Mouse (Mus musculus) heart, adult 2 months (tissue): ENCODE results near the gene Stmn1. TPM values are rescaled to one million over a fixed set of nuclear protein-coding genes. Genes with fewer than 3 reads are reported as not detected.

Experiments
- DNase-seq, 2 experiments: peaks; one replicate each; pipeline ENCODE4 v3.0.0; 2021
- H3K27ac ChIP-seq: fragments of 200-600 bp; 2 replicates; pipeline ENCODE4 v1.8.1; 2022
- H3K27me3 ChIP-seq: fragments of 200-500 bp; 2 replicates; pipeline ENCODE4 v1.6.1; 2012; ENCODE audit warnings: mild to moderate bottlenecking, low read length, inconsistent platforms, mixed read lengths; ENCODE audit not compliant: control insufficient read depth, insufficient read depth
- H3K36me3 ChIP-seq: fragments of 200-500 bp; 2 replicates; pipeline ENCODE4 v1.6.1; 2012; ENCODE audit warnings: low read length, inconsistent platforms; ENCODE audit not compliant: control insufficient read depth, insufficient read depth
- H3K4me1 ChIP-seq: fragments of 200-500 bp; 2 replicates; pipeline ENCODE4 v1.6.1; 2011; ENCODE audit warnings: low read length; ENCODE audit not compliant: control insufficient read depth, insufficient read depth
- H3K4me3 ChIP-seq: fragments of 200-600 bp; 2 replicates; pipeline ENCODE4 v1.8.1; 2022
- H3K79me2 ChIP-seq: fragments of 200-500 bp; replicated peaks from 2 replicates; pipeline ENCODE4 v1.6.1; 2012; ENCODE audit warnings: mild to moderate bottlenecking, inconsistent platforms, low read length, moderate library complexity, mixed read lengths; ENCODE audit not compliant: control insufficient read depth, insufficient read depth
- H3K9ac ChIP-seq: fragments of 200-500 bp; 2 replicates; pipeline ENCODE4 v1.6.1; 2012; ENCODE audit warnings: low read depth, mild to moderate bottlenecking, control low read depth, inconsistent platforms, low read length, mixed read lengths
- CTCF ChIP-seq: fragments of 200-600 bp; IDR thresholded peaks from 2 replicates; pipeline ENCODE4 v1.8.1; 2022; ENCODE audit warnings: antibody characterized with exemption, mild to moderate bottlenecking, moderate library complexity
- EP300 ChIP-seq: fragments of 200-500 bp; IDR thresholded peaks from 2 replicates; pipeline ENCODE4 v1.6.1; 2011; ENCODE audit warnings: low read depth, low read length, control low read depth; ENCODE audit not compliant: insufficient read depth
- POLR2A ChIP-seq: fragments of 200-500 bp; IDR thresholded peaks from 2 replicates; pipeline ENCODE4 v1.6.1; 2011; ENCODE audit warnings: mild to moderate bottlenecking, low read depth, low read length, control low read depth; ENCODE audit not compliant: insufficient read depth
- WGBS: fragments of 180-500 bp; shearing (Covaris S2); methylation state at CpG from one replicate; pipeline ENCODE4 v1.1.7; 2018; 5-methylcytosine and 5-hydroxymethylcytosine counted together
- intact Hi-C: fragments of 180-260 bp; cut with DNase I; formaldehyde crosslinking; loops from one replicate; pipeline ENCODE4 v1.15.1; 2025
- polyA plus RNA-seq: library from polyadenylated mRNA; depleted of rRNA; stranded (reverse); fragments of >200 nt; gene quantifications from 2 replicates; pipeline ENCODE4 v1.2.3, GENCODE M21; 2012
- total RNA-seq, 2 experiments: library from RNA; stranded (reverse); gene quantifications; 2 replicates each; pipeline ENCODE4 v1.2.3; 2021

Stmn1 gene
- total and polyA plus RNA-seq, 3 experiments: 10.9 to 23.0 (median 20.1) TPM

- no peak for DNase-seq
- no peak overlapping the region for H3K27ac ChIP-seq
- H3K27me3 ChIP-seq: no peaks in the 10 kb centered on the region
- H3K9ac ChIP-seq: no peak overlapping the region
- 47% methylated on average over 7 of the region's 7 CpGs for WGBS
- TF ChIP-seq EP300: no peak
- TF ChIP-seq CTCF: no peak
- TF ChIP-seq POLR2A: no peak
- H3K36me3 ChIP-seq: no peaks in the 10 kb centered on the region
- no peaks in the 10 kb centered on the region for H3K79me2 ChIP-seq
- no peak overlapping the region for H3K4me3 ChIP-seq
- intact Hi-C loops: no loop called here
- no peaks in the 10 kb centered on the region for H3K4me1 ChIP-seq
These were observed 23.2 kb upstream of the Stmn1 start for GRCm38 (mm10) chr4:134444949-134445348.

DNA sequence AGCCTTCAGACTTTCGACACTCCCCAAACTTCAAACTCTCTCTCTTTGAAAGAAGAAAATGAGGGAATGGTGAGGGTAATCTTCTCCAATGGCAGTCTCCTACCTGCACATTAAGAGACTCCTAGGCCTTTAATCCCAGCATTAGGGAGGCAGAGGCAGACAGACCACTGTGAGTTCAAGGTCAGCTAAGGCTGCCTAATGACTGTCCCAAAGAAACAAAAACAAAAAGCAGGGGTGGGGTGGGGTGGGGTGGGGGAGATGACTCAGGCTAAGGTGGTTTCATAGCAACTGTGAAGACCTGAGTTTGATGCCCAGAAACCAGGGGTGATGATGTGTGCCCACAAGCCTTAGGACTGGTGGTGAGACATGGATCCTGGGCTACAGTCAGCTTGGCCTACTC, 22.6 kb upstream of the Stmn1 start:
- TF ChIP-seq EP300 (no peak), POLR2A (no peak), CTCF (no peak)
- Histone ChIP-seq H3K79me2 (no peaks in the 10 kb centered on the region), H3K27me3 (no peaks in the 10 kb centered on the region), H3K4me3 (no peak overlapping the region), H3K4me1 (no peaks in the 10 kb centered on the region), H3K36me3 (no peaks in the 10 kb centered on the region), H3K9ac (no peak overlapping the region), H3K27ac (no peak overlapping the region)
- no peak for DNase-seq
- WGBS: 86% methylated on average over 1 of the region's 1 CpGs
- intact Hi-C loops: no loop called here

DNA sequence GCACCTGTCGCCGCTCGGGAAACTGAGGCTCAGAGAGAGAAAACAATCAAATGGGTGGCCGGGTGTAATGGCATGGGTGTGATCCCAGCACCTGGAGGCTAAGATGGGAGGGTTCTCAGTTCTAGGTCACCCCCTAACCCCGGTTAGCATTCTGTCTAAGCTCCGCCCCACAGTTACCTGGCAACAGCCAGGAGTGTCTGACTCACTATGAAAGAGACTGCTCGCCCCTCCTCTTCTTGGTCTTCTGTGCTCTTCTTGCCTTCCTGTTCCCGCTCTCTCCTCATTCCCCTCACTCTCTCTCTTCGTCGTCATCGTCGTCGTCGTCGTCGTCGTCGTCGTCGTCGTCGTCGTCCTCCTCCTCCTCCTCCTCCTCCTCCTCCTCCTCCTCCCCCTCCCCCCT, 20.2 kb upstream of the Stmn1 start:
- Histone ChIP-seq H3K79me2 (no peaks in the 10 kb centered on the region), H3K27ac (no peak overlapping the region), H3K36me3 (no peaks in the 10 kb centered on the region), H3K4me1 (no peaks in the 10 kb centered on the region), H3K27me3 (no peaks in the 10 kb centered on the region), H3K9ac (no peak overlapping the region), H3K4me3 (no peak overlapping the region)
- no peak for DNase-seq
- 65% methylated on average over 20 of the region's 23 CpGs for WGBS
- intact Hi-C loops: no loop called here
- TF ChIP-seq CTCF: no peak
- no peak for TF ChIP-seq EP300
- TF ChIP-seq POLR2A: no peak

DNA sequence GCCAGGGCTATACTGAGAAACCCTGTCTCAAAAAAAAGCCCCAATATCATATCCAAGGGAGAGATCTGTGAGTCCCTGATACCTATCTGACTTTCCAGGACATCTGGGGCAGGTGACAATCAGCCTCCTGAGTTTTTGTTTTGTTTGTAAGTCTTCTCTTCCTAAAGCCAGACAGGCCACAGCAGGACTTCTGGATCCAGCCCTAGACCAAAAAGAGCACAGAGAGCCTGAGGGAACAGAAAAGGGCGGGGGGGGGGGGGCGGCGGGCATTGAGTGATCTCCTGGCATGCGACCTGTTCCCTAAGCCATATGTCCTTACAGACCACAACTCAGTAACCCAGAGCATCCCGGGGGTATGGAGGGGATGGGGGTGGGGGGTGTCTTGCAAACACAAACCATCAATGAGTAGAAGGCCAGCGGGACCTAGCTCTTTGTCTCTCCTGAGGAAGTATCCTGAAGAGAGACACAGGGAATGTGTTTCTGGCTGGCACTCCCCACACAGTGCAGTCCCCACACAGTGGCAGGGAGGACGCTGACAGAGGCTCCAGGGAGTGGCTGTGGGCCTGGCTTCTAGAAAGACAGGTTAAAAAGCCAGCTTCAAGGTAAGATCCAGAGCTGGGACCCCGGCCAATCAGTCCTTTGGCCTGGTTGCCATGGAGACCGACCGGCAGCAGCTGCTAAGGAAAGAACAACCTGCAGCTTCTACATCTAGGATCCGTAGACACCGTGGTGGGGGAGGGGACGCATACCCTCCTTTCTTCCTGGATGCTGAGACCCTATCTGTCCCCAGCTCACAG, 18.3 kb upstream of the Stmn1 start:
- 64% methylated on average over 13 of the region's 13 CpGs for whole genome bisulfite sequencing
- Histone ChIP-seq H3K27ac (no peak overlapping the region), H3K36me3 (no peaks in the 10 kb centered on the region), H3K9ac (no peak overlapping the region), H3K79me2 (no peaks in the 10 kb centered on the region), H3K27me3 (no peaks in the 10 kb centered on the region), H3K4me1 (no peaks in the 10 kb centered on the region), H3K4me3 (no peak overlapping the region)
- TF ChIP-seq EP300 (no peak), CTCF (no peak), POLR2A (no peak)
- DNase-seq: no peak
- intact Hi-C loops: no loop called here

GRCm38 (mm10) chr4:134450392-134451195, 17.5 kb upstream of the Stmn1 start:
- TF ChIP-seq CTCF (no peak), POLR2A (no peak), EP300 (no peak)
- H3K79me2 ChIP-seq: no peaks in the 10 kb centered on the region
- 38% methylated on average over 20 of the region's 20 CpGs for WGBS
- no peak overlapping the region for H3K9ac ChIP-seq
- no peaks in the 10 kb centered on the region for H3K36me3 ChIP-seq
- intact Hi-C loops: no loop called here
- DNase-seq: no peak
- no peaks in the 10 kb centered on the region for H3K4me1 ChIP-seq
- H3K27ac ChIP-seq: 0 out of 2 replicates have a peak overlapping the region, but pooled peaks have one; percentile 2
- peak overlapping the region; percentile 5; the same call in 1 of the 2 replicates for H3K4me3 ChIP-seq
- no peaks in the 10 kb centered on the region for H3K27me3 ChIP-seq

GRCm38 (mm10) chr4:134451484-134451883, 16.6 kb upstream of the Stmn1 start:
- no peaks in the 10 kb centered on the region for H3K27me3 ChIP-seq
- H3K36me3 ChIP-seq: no peaks in the 10 kb centered on the region
- WGBS: 60% methylated on average over 9 of the region's 9 CpGs
- no peak overlapping the region for H3K27ac ChIP-seq
- peak overlapping the region; percentile 5; the same call in 1 of the 2 replicates for H3K4me3 ChIP-seq
- intact Hi-C loops: no loop called here
- H3K4me1 ChIP-seq: no peaks in the 10 kb centered on the region
- no peaks in the 10 kb centered on the region for H3K79me2 ChIP-seq
- no peak overlapping the region for H3K9ac ChIP-seq
- no peak for TF ChIP-seq CTCF
- TF ChIP-seq EP300: no peak
- TF ChIP-seq POLR2A: no peak
- DNase-seq: no peak
